ENCODE assay signal across 8 mouse cellular contexts in genomic region chr7:5057804-5058203, GRCm38 (mm10). TPM values are rescaled to one million over a fixed set of nuclear protein-coding genes. Genes with fewer than 3 reads are reported as not detected.
A peak's percentile ranks its signal among the peaks of the same experiment; 100 is the strongest.
DNase-seq lines count a peak whose midpoint lies in the region; ATAC-seq and TF ChIP-seq lines count a peak whose summit lies in the region.

No protein-coding gene starts in this region.

- 28% methylated on average over 11 of the region's 11 CpGs for WGBS in hindbrain, embryonic 14.5 days

- ATAC-seq in hindbrain, embryonic 14.5 days (ENCODE audit: low FRiP score) = no peak

- no peaks in the 10 kb centered on the region; the same call in 1 of the 2 replicates for H3K36me3 ChIP-seq in hindbrain, embryonic 14.5 days (replicated peaks; ENCODE audit: control insufficient read depth, insufficient read depth)

- no peak for DNase-seq in layer of hippocampus, adult 2 months (ENCODE audit: low spot score in 2 of 2)
- DNase-seq in layer of hippocampus, adult 11-12 months (ENCODE audit: low spot score) = no peak
- DNase-seq in hindbrain, embryonic 14.5 days (ENCODE audit: low spot score) = no peak
- peak; percentile 31 for DNase-seq in neural tube, embryonic 10.5 days (ENCODE audit: extremely low spot score, low spot score)
- DNase-seq in left cerebral cortex, postnatal 10 days (ENCODE audit: extremely low spot score in 1 of 2, low spot score in 2 of 2) = no peak
- no peak for DNase-seq in heart, postnatal 25 days (ENCODE audit: low spot score)
- no peak for DNase-seq in gastrocnemius, postnatal 36 days

- peak overlapping the region; percentile 86 for H3K9ac ChIP-seq in hindbrain, embryonic 14.5 days

- no peaks in the 10 kb centered on the region for H3K9me3 ChIP-seq in hindbrain, embryonic 14.5 days (ENCODE audit: control insufficient read depth, low read length)

- H3K27ac ChIP-seq in layer of hippocampus, adult 2 months = peak overlapping the region; percentile 100
- H3K27ac ChIP-seq in bone marrow macrophage, adult 2 months (ENCODE audit: insufficient read depth, low read depth, low read length) = peak overlapping the region; percentile 91
- no peak overlapping the region for H3K27ac ChIP-seq in hindbrain, embryonic 14.5 days

- no peak for TF ChIP-seq POLR2A in bone marrow macrophage, adult 2 months (IDR thresholded peaks at IDR 0.05; ENCODE audit: borderline replicate concordance, low read depth, low read length)

- H3K4me1 ChIP-seq in bone marrow macrophage, adult 2 months (ENCODE audit: control insufficient read depth, insufficient read depth, low read length) = peaks cover 38% of the 10 kb centered on the region
- H3K4me1 ChIP-seq in hindbrain, embryonic 14.5 days (replicated peaks; ENCODE audit: control insufficient read depth, insufficient read depth, low read length) = peaks cover 43% of the 10 kb centered on the region

- TF ChIP-seq CTCF in layer of hippocampus, adult 2 months (conservative IDR thresholded peaks at IDR 0.05) = peak; percentile 30
- TF ChIP-seq CTCF in bone marrow macrophage, adult 2 months (IDR thresholded peaks at IDR 0.05; ENCODE audit: low read depth, low read length) = peak; percentile 8; the same call in 1 of the 2 replicates

- H3K27me3 ChIP-seq in hindbrain, embryonic 14.5 days (ENCODE audit: control insufficient read depth, insufficient read depth, low read length) = peaks cover 44% of the 10 kb centered on the region

- intact Hi-C loops in left cerebral cortex, postnatal 10 days (cut with DNase I) = no loop called here
- intact Hi-C loops in heart, postnatal 25 days (cut with DNase I) = no loop called here
- intact Hi-C loops in gastrocnemius, postnatal 36 days (cut with DNase I) = loop anchor here (2.0 kb wide), 1 partner anchor 19 kb away; the partner anchor contains the start of gene Zfp784

- H3K4me3 ChIP-seq in layer of hippocampus, adult 2 months = peak overlapping the region; percentile 78
- H3K4me3 ChIP-seq in bone marrow macrophage, adult 2 months (ENCODE audit: insufficient read depth, low read length) = no peak overlapping the region
- peak overlapping the region; percentile 68 for H3K4me3 ChIP-seq in hindbrain, embryonic 14.5 days (replicated peaks; ENCODE audit: low read length)

- peak overlapping the region; percentile 78 for H3K4me2 ChIP-seq in hindbrain, embryonic 14.5 days (replicated peaks)

RNA-seq across cellular contexts. Expression of gene U2af2, which starts 4.1 kb away (rescaled TPM):
- total RNA-seq in layer of hippocampus, adult 2 months (2021) = 100 to 1,000 TPM; 185 to 192 TPM
- polyA plus RNA-seq in bone marrow macrophage, adult 2 months (2012; ENCODE audit: insufficient read depth, insufficient read length, missing spikeins) = 151 and 160 TPM in 2 replicates
- 96.6 and 103 TPM in 2 replicates for polyA plus RNA-seq in hindbrain, embryonic 14.5 days (2014; fragmentation: Nextera tagmentation; extraction: Ambion mirVana)
- total RNA-seq in left cerebral cortex, postnatal 10 days (2021) = 100 to 1,000 TPM; 170 to 172 TPM
- total RNA-seq in heart, postnatal 25 days (2021) = 10 to 100 TPM; 66.9 to 71.1 TPM
- 10 to 100 TPM; 38.0 to 48.3 TPM for total RNA-seq in gastrocnemius, postnatal 36 days (2021)

RNA-seq across cellular contexts. Expression of gene Zfp580, which starts 6.5 kb away (rescaled TPM):
- 10 to 100 TPM; 34.1 to 35.7 TPM for total RNA-seq in layer of hippocampus, adult 2 months (2021)
- polyA plus RNA-seq in bone marrow macrophage, adult 2 months (2012; ENCODE audit: insufficient read depth, insufficient read length, missing spikeins) = 6.1 and 7.7 TPM in 2 replicates
- 105 and 110 TPM in 2 replicates for polyA plus RNA-seq in hindbrain, embryonic 14.5 days (2014; fragmentation: Nextera tagmentation; extraction: Ambion mirVana)
- total RNA-seq in left cerebral cortex, postnatal 10 days (2021) = 10 to 100 TPM; 68.9 to 71.0 TPM
- total RNA-seq in heart, postnatal 25 days (2021) = 1 to 10 TPM; 5.6 to 5.8 TPM
- total RNA-seq in gastrocnemius, postnatal 36 days (2021) = 1 to 10 TPM; 2.9 to 3.3 TPM

RNA-seq across cellular contexts. Expression of gene Zfp784, which starts 19.6 kb away (rescaled TPM):
- 1 to 10 TPM; 7.3 to 7.8 TPM for total RNA-seq in layer of hippocampus, adult 2 months (2021)
- 2.6 and 3.8 TPM in 2 replicates for polyA plus RNA-seq in bone marrow macrophage, adult 2 months (2012; ENCODE audit: insufficient read depth, insufficient read length, missing spikeins)
- polyA plus RNA-seq in hindbrain, embryonic 14.5 days (2014; fragmentation: Nextera tagmentation; extraction: Ambion mirVana) = 7.0 and 8.9 TPM in 2 replicates
- 1 to 10 TPM; 4.1 to 4.8 TPM for total RNA-seq in left cerebral cortex, postnatal 10 days (2021)
- 1 to 10 TPM; 5.3 to 6.1 TPM for total RNA-seq in heart, postnatal 25 days (2021)
- 1 to 10 TPM; 2.2 to 3.9 TPM for total RNA-seq in gastrocnemius, postnatal 36 days (2021)

RNA-seq across cellular contexts. Expression of gene Epn1, which starts 22.2 kb away (rescaled TPM):
- total RNA-seq in layer of hippocampus, adult 2 months (2021) = 100 to 1,000 TPM; 540 to 559 TPM
- polyA plus RNA-seq in bone marrow macrophage, adult 2 months (2012; ENCODE audit: insufficient read depth, insufficient read length, missing spikeins) = 198 and 202 TPM in 2 replicates
- 116 and 124 TPM in 2 replicates for polyA plus RNA-seq in hindbrain, embryonic 14.5 days (2014; fragmentation: Nextera tagmentation; extraction: Ambion mirVana)
- 100 to 1,000 TPM; 387 to 408 TPM for total RNA-seq in left cerebral cortex, postnatal 10 days (2021)
- 100 to 1,000 TPM; 178 to 187 TPM for total RNA-seq in heart, postnatal 25 days (2021)
- total RNA-seq in gastrocnemius, postnatal 36 days (2021) = 100 to 1,000 TPM; 149 to 152 TPM

RNA-seq across cellular contexts. Expression of gene 4632433K11Rik, which starts 23.9 kb away (rescaled TPM):
- not detected for total RNA-seq in layer of hippocampus, adult 2 months (2021)
- not detected in 2 replicates for polyA plus RNA-seq in bone marrow macrophage, adult 2 months (2012; ENCODE audit: insufficient read depth, insufficient read length, missing spikeins)
- polyA plus RNA-seq in hindbrain, embryonic 14.5 days (2014; fragmentation: Nextera tagmentation; extraction: Ambion mirVana) = not detected in 2 replicates
- total RNA-seq in left cerebral cortex, postnatal 10 days (2021) = not detected
- total RNA-seq in heart, postnatal 25 days (2021) = not detected
- under 1 TPM in 1 of 2 experiments, not detected in 1; 0.42 TPM for total RNA-seq in gastrocnemius, postnatal 36 days (2021)

Comparison
In these comparisons a context has a peak if more than half of its experiments do, and no peak if none do; other contexts are left out.
1. RNA of gene Zfp580, which starts 6.5 kb away (total RNA-seq): 68.9 to 71.0 TPM in left cerebral cortex, postnatal 10 days and 34.1 to 35.7 TPM in layer of hippocampus, adult 2 months; 5.6 to 5.8 TPM in heart, postnatal 25 days and 2.9 to 3.3 TPM in gastrocnemius, postnatal 36 days; every median in the first group is over 4 times any median in the second.